Mouse (Mus musculus) erythroblast, embryonic 14.5 days (primary cell): ENCODE results near the gene Pomgnt2. TPM values are rescaled to one million over a fixed set of nuclear protein-coding genes. Genes with fewer than 3 reads are reported as not detected.

Experiments
- H3K27me3 ChIP-seq: 2 replicates; pipeline ENCODE4 v1.6.1; 2012; ENCODE audit warnings: inconsistent platforms; ENCODE audit not compliant: control insufficient read depth
- H3K36me3 ChIP-seq: 2 replicates; pipeline ENCODE4 v1.6.1; 2012; ENCODE audit warnings: mild to moderate bottlenecking, inconsistent platforms; ENCODE audit not compliant: control insufficient read depth
- H3K4me1 ChIP-seq: 2 replicates; pipeline ENCODE4 v1.6.1; 2012; ENCODE audit warnings: inconsistent platforms; ENCODE audit not compliant: control insufficient read depth
- H3K4me3 ChIP-seq: replicated peaks from 2 replicates; pipeline ENCODE3; 2012; ENCODE audit warnings: moderate library complexity, mild to moderate bottlenecking, inconsistent platforms
- H3K9me3 ChIP-seq: 2 replicates; pipeline ENCODE4 v1.6.1; 2012; ENCODE audit warnings: low read length, inconsistent platforms, mixed read lengths; ENCODE audit not compliant: control insufficient read depth
- GATA1 ChIP-seq: IDR thresholded peaks from 2 replicates; pipeline ENCODE4 v1.6.1; 2012; ENCODE audit warnings: low read length, inconsistent platforms, mixed read lengths
- TAL1 ChIP-seq: IDR thresholded peaks from 3 replicates; pipeline ENCODE4 v1.6.1; 2012; ENCODE audit warnings: low read length, inconsistent platforms, mixed read lengths
- polyA plus RNA-seq: library from polyadenylated mRNA; stranded (reverse); fragments of >175 nt; gene quantifications from 2 replicates; pipeline ENCODE4 v1.2.3, GENCODE M21; 2012

The Pomgnt2 gene
- polyA plus RNA-seq, 1 experiment, result 0.04 TPM

- Histone ChIP-seq H3K4me3 (no peak overlapping the region), H3K4me1 (no peaks in the 10 kb centered on the region), H3K36me3 (no peaks in the 10 kb centered on the region), H3K9me3 (no peaks in the 10 kb centered on the region; the same call in 1 of the 2 replicates), H3K27me3 (no peaks in the 10 kb centered on the region)
- TF ChIP-seq TAL1, result no peak
- no peak for TF ChIP-seq GATA1
Observed at GRCm38 (mm10) chr9:121952596-121952995, 44.3 kb downstream of the Pomgnt2 start.

DNA sequence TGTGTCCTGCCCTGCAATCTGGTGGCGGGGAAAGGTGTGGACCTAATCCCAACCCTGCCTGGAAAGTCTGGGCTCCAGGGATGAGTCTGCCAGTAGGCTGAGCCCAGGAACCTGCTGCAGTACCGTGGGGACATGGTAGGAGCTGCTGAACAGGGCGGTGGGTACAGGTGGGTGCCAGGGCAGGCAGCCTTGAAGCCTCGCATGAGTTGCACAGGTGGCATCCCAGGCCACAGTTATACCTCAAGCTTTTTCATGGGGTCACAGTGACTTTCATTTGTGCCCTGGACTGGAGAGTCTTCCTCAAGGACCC is 45.8 kb downstream of the Pomgnt2 start:
- no peaks in the 10 kb centered on the region for H3K27me3 ChIP-seq
- TF ChIP-seq TAL1, result no peak
- TF ChIP-seq GATA1, result no peak
- no peaks in the 10 kb centered on the region for H3K4me1 ChIP-seq
- no peaks in the 10 kb centered on the region for H3K36me3 ChIP-seq
- no peaks in the 10 kb centered on the region for H3K9me3 ChIP-seq
- no peak overlapping the region for H3K4me3 ChIP-seq

DNA sequence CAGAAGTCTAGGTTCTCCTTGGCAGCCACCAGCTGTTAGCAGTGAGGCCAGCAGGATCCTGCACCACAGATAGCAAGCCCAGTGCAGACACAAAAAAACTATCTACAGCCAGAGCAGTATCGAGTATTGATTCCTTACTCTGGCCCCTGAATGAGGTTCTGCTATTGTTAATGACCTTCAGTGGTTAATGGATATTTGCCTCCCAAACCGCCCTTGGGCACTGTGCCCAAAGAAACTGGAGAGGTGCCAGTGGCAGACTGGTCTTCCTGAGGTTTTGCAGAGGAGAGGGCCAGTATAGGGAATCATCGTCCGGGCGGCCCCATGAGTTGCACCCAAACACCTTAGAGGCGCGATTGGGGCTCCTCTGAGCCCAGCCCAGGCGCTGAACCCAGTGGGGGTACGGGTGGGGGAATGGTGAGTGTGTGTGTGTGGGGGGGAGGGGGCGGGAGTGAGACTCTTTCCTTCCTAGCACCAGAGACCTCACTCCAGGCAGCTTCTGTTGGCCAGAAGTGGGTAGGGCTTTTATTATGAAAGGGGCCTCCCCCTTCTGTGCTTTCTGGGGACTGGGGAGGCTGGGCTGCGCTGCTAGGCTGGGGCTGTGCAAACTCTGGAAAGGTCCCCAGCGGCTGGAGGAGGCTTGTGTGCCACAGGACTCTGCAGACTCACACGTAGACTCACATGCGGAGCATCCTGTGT is 46.3 kb downstream of the Pomgnt2 start, which contains the start of gene Fam198a:
TSS of gene Fam198a (plus strand) at position 571 of the 696 bp plus-strand sequence.
- Histone ChIP-seq H3K36me3 (no peaks in the 10 kb centered on the region), H3K27me3 (no peaks in the 10 kb centered on the region), H3K4me3 (no peak within 1 kb of the TSS), H3K4me1 (no peaks in the 10 kb centered on the region), H3K9me3 (no peaks in the 10 kb centered on the region)
- TF ChIP-seq TAL1 (no peak), GATA1 (no peak)

- H3K9me3 ChIP-seq, result no peaks in the 10 kb centered on the region
- no peak overlapping the region for H3K4me3 ChIP-seq
- no peaks in the 10 kb centered on the region for H3K4me1 ChIP-seq
- H3K27me3 ChIP-seq, result no peaks in the 10 kb centered on the region
- no peak for TF ChIP-seq GATA1
- TF ChIP-seq TAL1, result no peak
- H3K36me3 ChIP-seq, result no peaks in the 10 kb centered on the region; the same call in 1 of the 2 replicates
Observed at GRCm38 (mm10) chr9:121948431-121948830, 48.5 kb downstream of the Pomgnt2 start.

GRCm38 (mm10) chr9:121947784-121948183 is 49.1 kb downstream of the Pomgnt2 start:
- TF ChIP-seq TAL1 (no peak), GATA1 (no peak)
- Histone ChIP-seq H3K4me1 (no peaks in the 10 kb centered on the region), H3K27me3 (no peaks in the 10 kb centered on the region)

GRCm38 (mm10) chr9:121943628-121944027 is 53.3 kb downstream of the Pomgnt2 start:
- no peak overlapping the region for H3K4me3 ChIP-seq
- no peaks in the 10 kb centered on the region for H3K4me1 ChIP-seq
- TF ChIP-seq GATA1, result no peak
- no peak for TF ChIP-seq TAL1
- peaks cover 5% of the 10 kb centered on the region for H3K36me3 ChIP-seq
- H3K27me3 ChIP-seq, result no peaks in the 10 kb centered on the region
- no peaks in the 10 kb centered on the region for H3K9me3 ChIP-seq

More at GRCm38 (mm10) chr9:121947784-121948183, 49.1 kb downstream of the Pomgnt2 start:
- no peaks in the 10 kb centered on the region for H3K9me3 ChIP-seq
- no peak overlapping the region for H3K4me3 ChIP-seq
- peaks cover 3% of the 10 kb centered on the region for H3K36me3 ChIP-seq

DNA sequence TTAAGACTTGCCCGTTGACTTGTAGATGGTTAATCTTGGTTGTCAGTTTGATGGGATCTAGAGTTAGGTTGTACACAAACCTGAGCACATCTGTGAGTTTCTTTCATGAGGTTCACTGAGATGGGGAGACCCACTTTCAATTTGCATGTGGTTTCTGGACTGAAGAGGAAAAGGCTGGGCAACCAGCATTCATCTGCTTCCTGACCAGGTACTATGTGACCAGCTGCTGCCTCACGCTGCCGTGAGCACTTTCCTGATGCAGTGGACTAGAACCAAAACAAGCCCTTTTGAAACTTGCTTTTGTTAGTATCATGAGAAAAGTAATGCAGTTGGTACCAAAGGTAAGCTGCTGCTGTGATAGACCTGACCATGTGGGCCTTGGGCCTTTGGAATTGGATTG is 53.9 kb downstream of the Pomgnt2 start:
- Histone ChIP-seq H3K9me3 (no peaks in the 10 kb centered on the region), H3K4me3 (no peak overlapping the region), H3K27me3 (no peaks in the 10 kb centered on the region), H3K36me3 (peaks cover 5% of the 10 kb centered on the region), H3K4me1 (peaks cover 4% of the 10 kb centered on the region)
- TF ChIP-seq TAL1 (no peak), GATA1 (no peak)

GRCm38 (mm10) chr9:121937944-121938355 is 59.0 kb downstream of the Pomgnt2 start:
- Histone ChIP-seq H3K36me3 (peaks cover 3% of the 10 kb centered on the region), H3K9me3 (no peaks in the 10 kb centered on the region), H3K4me1 (peaks cover 12% of the 10 kb centered on the region), H3K4me3 (peak overlapping the region; percentile 63), H3K27me3 (no peaks in the 10 kb centered on the region)
- TF ChIP-seq TAL1 (no peak), GATA1 (no peak)

DNA sequence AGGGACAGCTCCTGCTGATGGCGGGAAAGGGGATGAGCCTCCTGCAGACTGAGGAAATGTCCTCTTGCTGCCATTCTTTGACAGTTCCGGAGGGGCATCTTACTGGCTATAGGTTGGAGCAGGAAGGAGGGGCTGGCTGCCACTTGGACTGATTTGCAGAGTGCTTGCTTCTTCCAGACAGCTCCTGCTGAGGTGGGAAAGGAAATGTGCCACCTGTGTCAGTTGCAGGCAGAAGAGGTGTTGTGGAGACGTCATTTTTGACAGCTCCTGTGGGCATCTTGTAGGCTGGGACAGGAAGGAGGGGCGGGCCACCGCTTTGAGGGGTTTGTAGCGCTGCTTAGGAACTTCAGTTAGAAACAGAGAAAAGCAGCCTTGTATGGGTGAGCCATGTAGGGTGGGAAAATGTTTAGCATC is 59.5 kb downstream of the Pomgnt2 start:
- peaks cover 3% of the 10 kb centered on the region for H3K36me3 ChIP-seq
- no peaks in the 10 kb centered on the region for H3K9me3 ChIP-seq
- peaks cover 12% of the 10 kb centered on the region for H3K4me1 ChIP-seq
- no peak for TF ChIP-seq TAL1
- TF ChIP-seq GATA1, result no peak
- no peaks in the 10 kb centered on the region for H3K27me3 ChIP-seq
- peak overlapping the region; percentile 63 for H3K4me3 ChIP-seq

DNA sequence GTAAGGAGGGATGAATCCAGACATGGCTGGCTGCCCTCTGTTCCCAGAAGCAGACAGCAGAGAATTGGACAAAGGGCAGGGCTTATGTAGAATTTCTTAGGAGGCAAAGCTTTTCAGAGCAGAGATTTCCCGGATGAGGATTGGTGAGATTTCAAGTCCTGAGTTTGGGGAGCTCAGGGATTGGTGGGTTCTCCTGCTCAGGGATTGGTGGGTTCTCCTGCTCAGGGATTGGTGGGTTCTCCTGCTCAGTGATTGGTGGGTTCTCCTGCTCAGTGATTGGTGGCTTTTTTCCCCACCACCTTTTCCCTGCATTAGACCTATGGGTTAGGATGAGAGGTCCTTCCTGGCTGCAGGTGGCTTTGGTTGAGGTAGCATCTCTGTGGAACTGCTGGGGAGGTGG is 60.0 kb downstream of the Pomgnt2 start:
- H3K36me3 ChIP-seq, result peaks cover 3% of the 10 kb centered on the region
- no peak overlapping the region for H3K4me3 ChIP-seq
- H3K27me3 ChIP-seq, result no peaks in the 10 kb centered on the region
- TF ChIP-seq TAL1 (no peak), GATA1 (no peak)
- H3K4me1 ChIP-seq, result peaks cover 12% of the 10 kb centered on the region
- H3K9me3 ChIP-seq, result no peaks in the 10 kb centered on the region
